Mouse (Mus musculus): ENCODE measurements around the gene Cfap161. TPM values are rescaled to one million over a fixed set of nuclear protein-coding genes. Genes with fewer than 3 reads are reported as not detected.
A peak's percentile ranks its signal among the peaks of the same experiment; 100 is the strongest.

Cfap161 gene
- polyA plus RNA-seq, 1 experiment = 0.52 TPM

- TF ChIP-seq POLR2A (IDR thresholded peaks at IDR 0.05; ENCODE audit: borderline replicate concordance, extremely low read depth, insufficient read depth, insufficient read length, poor library complexity, severe bottlenecking) (no peak), CTCF (IDR thresholded peaks at IDR 0.05; ENCODE audit: borderline replicate concordance, extremely low read depth, insufficient read depth, insufficient read length) (no peak)
- DNase-seq (ENCODE audit: low read depth) = no peak
Observed at GRCm38 (mm10) chr7:83813465-83813864, 18.8 kb upstream of the Cfap161 start.

- TF ChIP-seq CTCF (IDR thresholded peaks at IDR 0.05; ENCODE audit: borderline replicate concordance, extremely low read depth, insufficient read depth, insufficient read length) (no peak), POLR2A (IDR thresholded peaks at IDR 0.05; ENCODE audit: borderline replicate concordance, extremely low read depth, insufficient read depth, insufficient read length, poor library complexity, severe bottlenecking) (no peak)
- no peak for DNase-seq (ENCODE audit: low read depth)
Observed at GRCm38 (mm10) chr7:83813016-83813415, 18.3 kb upstream of the Cfap161 start.

- no peak for TF ChIP-seq CTCF (IDR thresholded peaks at IDR 0.05; ENCODE audit: borderline replicate concordance, extremely low read depth, insufficient read depth, insufficient read length)
- TF ChIP-seq POLR2A (IDR thresholded peaks at IDR 0.05; ENCODE audit: borderline replicate concordance, extremely low read depth, insufficient read depth, insufficient read length, poor library complexity, severe bottlenecking) = no peak
- DNase-seq (ENCODE audit: low read depth) = no peak
Observed at GRCm38 (mm10) chr7:83812581-83812980, 17.9 kb upstream of the Cfap161 start.

- no peak for DNase-seq (ENCODE audit: low read depth)
- TF ChIP-seq CTCF (IDR thresholded peaks at IDR 0.05; ENCODE audit: borderline replicate concordance, extremely low read depth, insufficient read depth, insufficient read length) (no peak), POLR2A (IDR thresholded peaks at IDR 0.05; ENCODE audit: borderline replicate concordance, extremely low read depth, insufficient read depth, insufficient read length, poor library complexity, severe bottlenecking) (no peak)
Observed at GRCm38 (mm10) chr7:83811916-83812315, 17.2 kb upstream of the Cfap161 start.

- TF ChIP-seq POLR2A (IDR thresholded peaks at IDR 0.05; ENCODE audit: borderline replicate concordance, extremely low read depth, insufficient read depth, insufficient read length, poor library complexity, severe bottlenecking) (no peak), CTCF (IDR thresholded peaks at IDR 0.05; ENCODE audit: borderline replicate concordance, extremely low read depth, insufficient read depth, insufficient read length) (no peak)
- no peak for DNase-seq (ENCODE audit: low read depth)
Observed at GRCm38 (mm10) chr7:83811461-83811860, 16.8 kb upstream of the Cfap161 start.

GRCm38 (mm10) chr7:83810141-83811100 lies 15.7 kb upstream of the Cfap161 start:
- DNase-seq (ENCODE audit: low read depth) = no peak
- no peak for TF ChIP-seq CTCF (IDR thresholded peaks at IDR 0.05; ENCODE audit: borderline replicate concordance, extremely low read depth, insufficient read depth, insufficient read length)
- TF ChIP-seq POLR2A (IDR thresholded peaks at IDR 0.05; ENCODE audit: borderline replicate concordance, extremely low read depth, insufficient read depth, insufficient read length, poor library complexity, severe bottlenecking) = no peak

- DNase-seq (ENCODE audit: low read depth) = no peak
- TF ChIP-seq POLR2A (IDR thresholded peaks at IDR 0.05; ENCODE audit: borderline replicate concordance, extremely low read depth, insufficient read depth, insufficient read length, poor library complexity, severe bottlenecking) = no peak
- TF ChIP-seq CTCF (IDR thresholded peaks at IDR 0.05; ENCODE audit: borderline replicate concordance, extremely low read depth, insufficient read depth, insufficient read length) = no peak
Observed at GRCm38 (mm10) chr7:83809715-83810114, 15.0 kb upstream of the Cfap161 start.

GRCm38 (mm10) chr7:83809060-83809459 lies 14.4 kb upstream of the Cfap161 start:
- TF ChIP-seq CTCF (IDR thresholded peaks at IDR 0.05; ENCODE audit: borderline replicate concordance, extremely low read depth, insufficient read depth, insufficient read length) (no peak), POLR2A (IDR thresholded peaks at IDR 0.05; ENCODE audit: borderline replicate concordance, extremely low read depth, insufficient read depth, insufficient read length, poor library complexity, severe bottlenecking) (no peak)
- peak; percentile 88 for DNase-seq (ENCODE audit: low read depth)

- TF ChIP-seq CTCF (IDR thresholded peaks at IDR 0.05; ENCODE audit: borderline replicate concordance, extremely low read depth, insufficient read depth, insufficient read length) = no peak
- no peak for TF ChIP-seq POLR2A (IDR thresholded peaks at IDR 0.05; ENCODE audit: borderline replicate concordance, extremely low read depth, insufficient read depth, insufficient read length, poor library complexity, severe bottlenecking)
- no peak for DNase-seq (ENCODE audit: low read depth)
Observed at GRCm38 (mm10) chr7:83806934-83807333, 12.3 kb upstream of the Cfap161 start.

GRCm38 (mm10) chr7:83803777-83804176 lies 9.1 kb upstream of the Cfap161 start:
- no peak for DNase-seq (ENCODE audit: low read depth)
- TF ChIP-seq POLR2A (IDR thresholded peaks at IDR 0.05; ENCODE audit: borderline replicate concordance, extremely low read depth, insufficient read depth, insufficient read length, poor library complexity, severe bottlenecking) (no peak), CTCF (IDR thresholded peaks at IDR 0.05; ENCODE audit: borderline replicate concordance, extremely low read depth, insufficient read depth, insufficient read length) (no peak)

- no peak for TF ChIP-seq POLR2A (IDR thresholded peaks at IDR 0.05; ENCODE audit: borderline replicate concordance, extremely low read depth, insufficient read depth, insufficient read length, poor library complexity, severe bottlenecking)
- peak; percentile 58; the same call in 1 of the 2 replicates for TF ChIP-seq CTCF (IDR thresholded peaks at IDR 0.05; ENCODE audit: borderline replicate concordance, extremely low read depth, insufficient read depth, insufficient read length)
Observed at GRCm38 (mm10) chr7:83802509-83802908, 7.8 kb upstream of the Cfap161 start.

GRCm38 (mm10) chr7:83802007-83802406 lies 7.3 kb upstream of the Cfap161 start:
- no peak for DNase-seq (ENCODE audit: low read depth)
- TF ChIP-seq CTCF (IDR thresholded peaks at IDR 0.05; ENCODE audit: borderline replicate concordance, extremely low read depth, insufficient read depth, insufficient read length) = no peak
- no peak for TF ChIP-seq POLR2A (IDR thresholded peaks at IDR 0.05; ENCODE audit: borderline replicate concordance, extremely low read depth, insufficient read depth, insufficient read length, poor library complexity, severe bottlenecking)

More at GRCm38 (mm10) chr7:83802509-83802908, 7.8 kb upstream of the Cfap161 start:
- DNase-seq (ENCODE audit: low read depth) = peak; percentile 72

All from brain, embryonic 14.5 days (tissue).